Mouse (Mus musculus): ENCODE data around the gene Sv2c. TPM values are rescaled to one million over a fixed set of nuclear protein-coding genes. Genes with fewer than 3 reads are reported as not detected.

Sv2c gene
- polyA plus RNA-seq, 1 experiment: 0.48 TPM

- no peaks in the 10 kb centered on the region for H3K36me3 ChIP-seq (ENCODE audit: control insufficient read depth, insufficient read depth, low read length)
- DNase-seq: no peak
- WGBS: 64% methylated on average over 2 of the region's 2 CpGs
- no peaks in the 10 kb centered on the region for H3K27me3 ChIP-seq (replicated peaks; ENCODE audit: control insufficient read depth, insufficient read depth, low read length)
- TF ChIP-seq POLR2A (IDR thresholded peaks at IDR 0.05; ENCODE audit: low read depth, low read length) (no peak), CTCF (conservative IDR thresholded peaks at IDR 0.05; ENCODE audit: insufficient read depth, insufficient read length, low read depth, low read length) (no peak)
- H3K4me3 ChIP-seq (ENCODE audit: insufficient read depth, low read depth, low read length): no peak overlapping the region
- H3K27ac ChIP-seq (ENCODE audit: insufficient read depth, low read depth, low read length): no peak overlapping the region
- H3K4me1 ChIP-seq (ENCODE audit: control insufficient read depth, insufficient read depth, low read length): no peaks in the 10 kb centered on the region
Measured at GRCm38 (mm10) chr13:95997294-95997693, 135.1 kb downstream of the Sv2c start.

GRCm38 (mm10) chr13:95994705-95995703, 137.4 kb downstream of the Sv2c start:
- H3K4me1 ChIP-seq (ENCODE audit: control insufficient read depth, insufficient read depth, low read length): no peaks in the 10 kb centered on the region
- peak; percentile 72 for DNase-seq
- H3K27me3 ChIP-seq (replicated peaks; ENCODE audit: control insufficient read depth, insufficient read depth, low read length): no peaks in the 10 kb centered on the region
- TF ChIP-seq CTCF (conservative IDR thresholded peaks at IDR 0.05; ENCODE audit: insufficient read depth, insufficient read length, low read depth, low read length) (no peak), POLR2A (IDR thresholded peaks at IDR 0.05; ENCODE audit: low read depth, low read length) (no peak)
- no peak overlapping the region for H3K4me3 ChIP-seq (ENCODE audit: insufficient read depth, low read depth, low read length)
- H3K27ac ChIP-seq (ENCODE audit: insufficient read depth, low read depth, low read length): no peak overlapping the region
- no peaks in the 10 kb centered on the region for H3K36me3 ChIP-seq (ENCODE audit: control insufficient read depth, insufficient read depth, low read length)
- WGBS: 69% methylated on average over 27 of the region's 27 CpGs

DNA sequence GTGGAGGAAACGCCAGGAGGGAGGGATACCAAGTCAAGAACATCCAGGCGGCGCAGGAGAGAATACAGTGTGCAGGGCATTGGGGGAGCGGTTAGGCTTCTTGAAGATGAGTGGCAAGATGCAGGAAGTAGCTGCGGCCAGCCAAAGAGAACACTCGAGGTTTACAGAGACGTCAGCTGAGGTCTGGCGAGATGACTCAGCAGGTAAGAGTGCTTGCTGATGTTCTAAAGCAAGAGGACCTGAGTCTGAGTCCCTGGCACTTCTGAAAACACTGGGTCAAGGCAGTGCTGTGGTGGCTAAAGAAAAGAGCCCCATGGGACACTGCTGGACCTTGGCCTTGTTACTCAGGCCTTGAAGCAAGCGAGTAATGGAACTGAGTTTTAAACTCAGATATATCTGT, 144.2 kb downstream of the Sv2c start:
- Histone ChIP-seq H3K4me3 (ENCODE audit: insufficient read depth, low read depth, low read length) (no peak overlapping the region), H3K27ac (ENCODE audit: insufficient read depth, low read depth, low read length) (no peak overlapping the region), H3K27me3 (replicated peaks; ENCODE audit: control insufficient read depth, insufficient read depth, low read length) (no peaks in the 10 kb centered on the region), H3K36me3 (ENCODE audit: control insufficient read depth, insufficient read depth, low read length) (no peaks in the 10 kb centered on the region), H3K4me1 (ENCODE audit: control insufficient read depth, insufficient read depth, low read length) (no peaks in the 10 kb centered on the region)
- no peak for DNase-seq
- TF ChIP-seq POLR2A (IDR thresholded peaks at IDR 0.05; ENCODE audit: low read depth, low read length): no peak
- no peak for TF ChIP-seq CTCF (conservative IDR thresholded peaks at IDR 0.05; ENCODE audit: insufficient read depth, insufficient read length, low read depth, low read length)
- WGBS: 85% methylated on average over 9 of the region's 9 CpGs

GRCm38 (mm10) chr13:95987147-95987546, 145.2 kb downstream of the Sv2c start:
- WGBS: 80% methylated on average over 5 of the region's 5 CpGs

GRCm38 (mm10) chr13:95986375-95986774, 146.0 kb downstream of the Sv2c start:
- Histone ChIP-seq H3K4me1 (ENCODE audit: control insufficient read depth, insufficient read depth, low read length) (no peaks in the 10 kb centered on the region), H3K36me3 (ENCODE audit: control insufficient read depth, insufficient read depth, low read length) (no peaks in the 10 kb centered on the region), H3K27me3 (replicated peaks; ENCODE audit: control insufficient read depth, insufficient read depth, low read length) (no peaks in the 10 kb centered on the region), H3K27ac (ENCODE audit: insufficient read depth, low read depth, low read length) (no peak overlapping the region), H3K4me3 (ENCODE audit: insufficient read depth, low read depth, low read length) (no peak overlapping the region)
- peak; percentile 16 for DNase-seq
- WGBS: 70% methylated on average over 13 of the region's 13 CpGs
- TF ChIP-seq POLR2A (IDR thresholded peaks at IDR 0.05; ENCODE audit: low read depth, low read length): no peak
- TF ChIP-seq CTCF (conservative IDR thresholded peaks at IDR 0.05; ENCODE audit: insufficient read depth, insufficient read length, low read depth, low read length): peak; percentile 50

More at GRCm38 (mm10) chr13:95987147-95987546, 145.2 kb downstream of the Sv2c start:
- DNase-seq: no peak
- H3K4me3 ChIP-seq (ENCODE audit: insufficient read depth, low read depth, low read length): no peak overlapping the region
- no peaks in the 10 kb centered on the region for H3K36me3 ChIP-seq (ENCODE audit: control insufficient read depth, insufficient read depth, low read length)
- no peaks in the 10 kb centered on the region for H3K27me3 ChIP-seq (replicated peaks; ENCODE audit: control insufficient read depth, insufficient read depth, low read length)
- H3K4me1 ChIP-seq (ENCODE audit: control insufficient read depth, insufficient read depth, low read length): no peaks in the 10 kb centered on the region
- TF ChIP-seq CTCF (conservative IDR thresholded peaks at IDR 0.05; ENCODE audit: insufficient read depth, insufficient read length, low read depth, low read length): no peak
- no peak for TF ChIP-seq POLR2A (IDR thresholded peaks at IDR 0.05; ENCODE audit: low read depth, low read length)
- no peak overlapping the region for H3K27ac ChIP-seq (ENCODE audit: insufficient read depth, low read depth, low read length)

DNA sequence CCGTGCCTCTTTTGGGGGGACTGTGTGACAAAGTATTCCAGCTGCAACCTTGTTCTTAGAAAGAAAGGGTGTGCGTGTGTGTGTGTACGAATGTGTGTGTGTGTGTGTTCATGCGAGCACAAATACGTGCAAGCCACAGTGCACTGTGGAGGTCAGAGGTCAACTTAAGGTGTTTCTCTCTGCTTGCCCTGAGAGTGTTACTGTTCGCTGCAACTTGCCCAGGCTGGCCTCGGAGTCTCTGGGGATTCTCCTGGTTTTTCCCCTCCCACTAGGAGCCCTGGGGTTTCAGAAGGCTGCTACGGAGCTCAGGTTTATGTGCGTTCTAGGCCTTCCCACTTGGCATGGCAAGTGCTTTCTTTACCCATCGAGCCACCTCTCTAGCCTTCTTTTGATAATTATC, 157.2 kb downstream of the Sv2c start:
- no peak overlapping the region for H3K27ac ChIP-seq (ENCODE audit: insufficient read depth, low read depth, low read length)
- H3K36me3 ChIP-seq (ENCODE audit: control insufficient read depth, insufficient read depth, low read length): no peaks in the 10 kb centered on the region
- H3K4me3 ChIP-seq (ENCODE audit: insufficient read depth, low read depth, low read length): no peak overlapping the region
- H3K4me1 ChIP-seq (ENCODE audit: control insufficient read depth, insufficient read depth, low read length): no peaks in the 10 kb centered on the region
- no peak for DNase-seq
- no peaks in the 10 kb centered on the region for H3K27me3 ChIP-seq (replicated peaks; ENCODE audit: control insufficient read depth, insufficient read depth, low read length)
- 85% methylated on average over 10 of the region's 10 CpGs for WGBS
- TF ChIP-seq CTCF (conservative IDR thresholded peaks at IDR 0.05; ENCODE audit: insufficient read depth, insufficient read length, low read depth, low read length) (no peak), POLR2A (IDR thresholded peaks at IDR 0.05; ENCODE audit: low read depth, low read length) (no peak)

DNA sequence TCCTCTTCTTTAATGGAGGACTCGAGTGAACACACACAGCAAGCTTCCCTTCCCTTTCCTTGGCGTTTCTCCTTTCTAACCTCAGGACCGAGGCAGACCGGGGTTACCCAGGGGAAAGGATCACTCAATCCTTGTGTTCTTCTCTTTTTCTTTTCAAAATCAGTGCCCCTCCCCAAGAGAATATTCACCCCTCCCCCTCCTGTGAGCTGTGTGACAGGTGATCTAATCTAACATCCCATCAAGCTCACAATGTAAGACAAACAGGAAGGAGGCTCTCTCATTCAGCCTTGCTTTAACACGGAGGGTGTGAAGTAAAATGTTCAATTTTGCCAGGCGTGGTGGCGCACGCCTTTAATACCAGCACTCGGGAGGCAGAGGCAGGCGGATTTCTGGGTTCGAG, 158.3 kb downstream of the Sv2c start:
- TF ChIP-seq CTCF (conservative IDR thresholded peaks at IDR 0.05; ENCODE audit: insufficient read depth, insufficient read length, low read depth, low read length) (no peak), POLR2A (IDR thresholded peaks at IDR 0.05; ENCODE audit: low read depth, low read length) (no peak)
- 89% methylated on average over 11 of the region's 11 CpGs for WGBS
- no peak for DNase-seq
- H3K27ac ChIP-seq (ENCODE audit: insufficient read depth, low read depth, low read length): no peak overlapping the region
- H3K27me3 ChIP-seq (replicated peaks; ENCODE audit: control insufficient read depth, insufficient read depth, low read length): no peaks in the 10 kb centered on the region
- no peaks in the 10 kb centered on the region for H3K36me3 ChIP-seq (ENCODE audit: control insufficient read depth, insufficient read depth, low read length)
- H3K4me1 ChIP-seq (ENCODE audit: control insufficient read depth, insufficient read depth, low read length): no peaks in the 10 kb centered on the region
- H3K4me3 ChIP-seq (ENCODE audit: insufficient read depth, low read depth, low read length): no peak overlapping the region

Measured in kidney, adult 2 months (tissue).